Mouse (Mus musculus) left cerebral cortex, adult 8-10 months (tissue): ENCODE measurements at regions not wholly inside any gene's neighbourhood (a gene's known extent, or its start where the extent isn't known, plus 50 kb on each side); places are given as distances from the start of the nearest gene placed in this dataset.
"Not testable (repeated sequence)": the region's sequence is repeated elsewhere in the genome, so short reads cannot be mapped to it uniquely, and the experiment has no call there.

Experiments used
- DNase-seq, 2 experiments: peaks; one replicate each; pipeline ENCODE4 v3.0.0; 2022; ENCODE audit warnings: low spot score in 2 of 2

GRCm38 (mm10) chr13:18651658-18652057, 65.4 kb upstream of the Vps41 start:
- DNase-seq = no peak

GRCm38 (mm10) chr13:18614763-18615616, 102.1 kb upstream of the Vps41 start:
- no peak for DNase-seq

GRCm38 (mm10) chr13:18580718-18581550, 136.2 kb upstream of the Vps41 start:
- no peak for DNase-seq

GRCm38 (mm10) chr13:18576016-18576415, 141.1 kb upstream of the Vps41 start:
- no peak for DNase-seq

- no peak for DNase-seq
Observed at GRCm38 (mm10) chr13:18575599-18575998, 141.5 kb upstream of the Vps41 start.

- not testable (repeated sequence) for DNase-seq
Observed at GRCm38 (mm10) chr13:18542032-18542431, 144.5 kb upstream of the Pou6f2 start.

- DNase-seq = no peak
Observed at GRCm38 (mm10) chr13:18530509-18530908, 133.0 kb upstream of the Pou6f2 start.

- no peak for DNase-seq
Observed at GRCm38 (mm10) chr13:18498159-18498558, 100.7 kb upstream of the Pou6f2 start.

GRCm38 (mm10) chr13:18497582-18498157, 100.2 kb upstream of the Pou6f2 start:
- DNase-seq = no peak

- DNase-seq = no peak
Observed at GRCm38 (mm10) chr13:18495021-18495811, 97.7 kb upstream of the Pou6f2 start.

- not testable (repeated sequence) for DNase-seq
Observed at GRCm38 (mm10) chr13:18485785-18486184, 88.3 kb upstream of the Pou6f2 start.

- peak in 1 of 2 experiments; percentile 10 for DNase-seq
Observed at GRCm38 (mm10) chr13:18485080-18485479, 87.6 kb upstream of the Pou6f2 start.

- DNase-seq = peak in 1 of 2 experiments; percentile 11
Observed at GRCm38 (mm10) chr13:18476311-18476710, 78.8 kb upstream of the Pou6f2 start.

- no peak for DNase-seq
Observed at GRCm38 (mm10) chr13:18471534-18471933, 74.0 kb upstream of the Pou6f2 start.

- DNase-seq = no peak
Observed at GRCm38 (mm10) chr13:18465921-18466320, 68.4 kb upstream of the Pou6f2 start.

GRCm38 (mm10) chr13:18462221-18462620, 64.7 kb upstream of the Pou6f2 start:
- DNase-seq = no peak

GRCm38 (mm10) chr13:18457337-18458236, 60.1 kb upstream of the Pou6f2 start:
- DNase-seq = no peak
